Mouse (Mus musculus): ENCODE data around the gene A530032D15Rik.
"Not testable (repeated sequence)": the region's sequence is repeated elsewhere in the genome, so short reads cannot be mapped to it uniquely, and the experiment has no call there.

DNA sequence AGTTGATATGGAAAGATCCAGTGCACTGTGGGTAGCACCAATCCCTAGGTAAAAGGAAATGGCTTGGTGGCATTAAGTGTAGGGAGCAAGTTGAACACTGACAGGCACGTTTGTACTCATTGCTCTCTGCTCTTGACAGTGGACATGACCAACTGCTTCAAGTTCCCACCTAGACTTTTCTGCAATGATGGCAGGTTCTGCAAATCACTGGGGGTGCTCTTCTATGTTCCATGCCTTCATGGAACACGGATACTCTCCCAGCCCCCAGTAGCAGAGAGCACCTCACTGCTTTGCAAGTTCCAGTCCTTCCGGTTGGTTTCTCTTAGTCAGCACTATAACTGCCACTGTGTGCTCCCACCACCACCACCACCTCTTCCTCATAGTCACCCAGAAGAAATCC, 4.4 kb upstream of the A530032D15Rik start:
- not testable (repeated sequence) for TF ChIP-seq CTCF (IDR thresholded peaks at IDR 0.05; ENCODE audit: control insufficient read depth, insufficient read depth, insufficient read length); MAX (IDR thresholded peaks at IDR 0.05); USF1 (IDR thresholded peaks at IDR 0.05; ENCODE audit: low read depth); MYOD1 (IDR thresholded peaks at IDR 0.05; ENCODE audit: control insufficient read depth, insufficient read length, low read depth)
